Mouse (Mus musculus) heart, postnatal 0 days (tissue): Measurements from ENCODE around the gene Psap.

ENCODE experiments used
- CTCF ChIP-seq: IDR thresholded peaks from 2 replicates; pipeline ENCODE4 v1.5.1; 2016; ENCODE audit warnings: antibody characterized with exemption, control low read depth, low read depth
- EP300 ChIP-seq: IDR thresholded peaks from 2 replicates; pipeline ENCODE4 v1.6.1; 2016; ENCODE audit warnings: antibody characterized with exemption, low read depth

GRCm38 (mm10) chr10:60240416-60240815 lies 37.0 kb upstream of the Psap start:
- TF ChIP-seq CTCF, result no peak
- no peak for TF ChIP-seq EP300
